Mouse (Mus musculus) limb, embryonic 15.5 days (tissue): ENCODE data around the gene Tbc1d13. TPM values are rescaled to one million over a fixed set of nuclear protein-coding genes. Genes with fewer than 3 reads are reported as not detected.
"Not testable (repeated sequence)": the region's sequence is repeated elsewhere in the genome, so short reads cannot be mapped to it uniquely, and the experiment has no call there.

Experiments
- ATAC-seq: fragments of 200-750 bp; cut with Nextera tagmentation; 2 replicates; pipeline ENCODE4 v1.8.0; 2017; ENCODE audit warnings: low read depth, moderate TSS enrichment; ENCODE audit not compliant: insufficient number of reproducible peaks, low FRiP score, low TSS enrichment
- H3K27ac ChIP-seq: fragments of 300-500 bp; sonication (generic); 2 replicates; pipeline ENCODE4 v1.5.1; 2015; ENCODE audit warnings: moderate library complexity, mild to moderate bottlenecking, inconsistent platforms
- H3K27me3 ChIP-seq: fragments of 300-500 bp; sonication (generic); 2 replicates; pipeline ENCODE4 v1.6.1; 2015; ENCODE audit warnings: inconsistent platforms
- H3K36me3 ChIP-seq: fragments of 300-500 bp; sonication (generic); 2 replicates; pipeline ENCODE4 v1.6.1; 2015; ENCODE audit warnings: inconsistent platforms
- H3K4me1 ChIP-seq: fragments of 300-500 bp; sonication (generic); 2 replicates; pipeline ENCODE4 v1.6.1; 2015; ENCODE audit warnings: inconsistent platforms
- H3K4me2 ChIP-seq: fragments of 300-500 bp; sonication (generic); 2 replicates; pipeline ENCODE4 v1.6.1; 2015; ENCODE audit warnings: mild to moderate bottlenecking, inconsistent platforms
- H3K4me3 ChIP-seq: fragments of 300-500 bp; sonication (generic); 2 replicates; pipeline ENCODE4 v1.5.1; 2015; ENCODE audit warnings: mild to moderate bottlenecking, inconsistent platforms
- H3K9ac ChIP-seq: fragments of 300-500 bp; sonication (generic); 2 replicates; pipeline ENCODE4 v1.6.1; 2015; ENCODE audit warnings: inconsistent platforms
- H3K9me3 ChIP-seq: fragments of 300-500 bp; sonication (generic); 2 replicates; pipeline ENCODE4 v1.6.1; 2016; ENCODE audit warnings: inconsistent platforms
- WGBS: fragments of 180-500 bp; shearing (Covaris S2); methylation state at CpG from one replicate; pipeline ENCODE4 v1.1.7; 2015; 5-methylcytosine and 5-hydroxymethylcytosine counted together
- polyA plus RNA-seq: library from polyadenylated mRNA; unstranded; fragments of >200 nt; fragmentation: Nextera tagmentation; extraction: Ambion mirVana; gene quantifications from 2 replicates; pipeline ENCODE4 v1.2.1, GENCODE M21; 2015

Gene Tbc1d13
- polyA plus RNA-seq, 1 experiment from 2014 or later, result 8.0 TPM

- no peak overlapping the region for H3K4me3 ChIP-seq
- H3K36me3 ChIP-seq, result peaks cover 92% of the 10 kb centered on the region
- H3K9ac ChIP-seq, result no peak overlapping the region
- 93% methylated on average over 5 of the region's 5 CpGs for WGBS
- no peaks in the 10 kb centered on the region for H3K27me3 ChIP-seq
- no peaks in the 10 kb centered on the region for H3K4me1 ChIP-seq
- H3K27ac ChIP-seq, result no peak overlapping the region
- no peaks in the 10 kb centered on the region for H3K9me3 ChIP-seq
- ATAC-seq, result no peak
- no peak overlapping the region for H3K4me2 ChIP-seq
Observed at GRCm38 (mm10) chr2:30107646-30108045, 25.9 kb upstream of the Tbc1d13 start.

- Histone ChIP-seq H3K4me2 (no peak overlapping the region), H3K9ac (no peak overlapping the region), H3K36me3 (peaks cover 92% of the 10 kb centered on the region), H3K27me3 (no peaks in the 10 kb centered on the region), H3K4me3 (no peak overlapping the region), H3K9me3 (no peaks in the 10 kb centered on the region), H3K27ac (no peak overlapping the region), H3K4me1 (no peaks in the 10 kb centered on the region)
- no peak for ATAC-seq
- 90% methylated on average over 4 of the region's 4 CpGs for WGBS
Observed at GRCm38 (mm10) chr2:30108260-30108659, 25.3 kb upstream of the Tbc1d13 start.

GRCm38 (mm10) chr2:30111500-30111899 is 22.0 kb upstream of the Tbc1d13 start:
- Histone ChIP-seq H3K4me1 (no peaks in the 10 kb centered on the region), H3K36me3 (peaks cover 71% of the 10 kb centered on the region), H3K9me3 (no peaks in the 10 kb centered on the region), H3K4me2 (no peak overlapping the region), H3K4me3 (no peak overlapping the region), H3K9ac (no peak overlapping the region), H3K27me3 (no peaks in the 10 kb centered on the region), H3K27ac (no peak overlapping the region)
- WGBS, result 94% methylated on average over 2 of the region's 2 CpGs
- ATAC-seq, result no peak

- no peak overlapping the region for H3K4me3 ChIP-seq
- no peaks in the 10 kb centered on the region for H3K4me1 ChIP-seq
- no peaks in the 10 kb centered on the region for H3K27me3 ChIP-seq
- no peaks in the 10 kb centered on the region for H3K9me3 ChIP-seq
- no peak for ATAC-seq
- no peak overlapping the region for H3K4me2 ChIP-seq
- no peak overlapping the region for H3K9ac ChIP-seq
- WGBS, result 84% methylated on average over 5 of the region's 5 CpGs
- no peak overlapping the region for H3K27ac ChIP-seq
- H3K36me3 ChIP-seq, result peaks cover 60% of the 10 kb centered on the region
Observed at GRCm38 (mm10) chr2:30112564-30112963, 21.0 kb upstream of the Tbc1d13 start.

GRCm38 (mm10) chr2:30119641-30120051 is 13.9 kb upstream of the Tbc1d13 start:
- ATAC-seq, result no peak
- no peaks in the 10 kb centered on the region for H3K27me3 ChIP-seq
- H3K9ac ChIP-seq, result no peak overlapping the region
- no peaks in the 10 kb centered on the region for H3K9me3 ChIP-seq
- H3K4me3 ChIP-seq, result no peak overlapping the region
- H3K36me3 ChIP-seq, result peaks cover 18% of the 10 kb centered on the region; the same call in 1 of the 2 replicates
- no peak overlapping the region for H3K27ac ChIP-seq
- no peak overlapping the region for H3K4me2 ChIP-seq
- H3K4me1 ChIP-seq, result peaks cover 14% of the 10 kb centered on the region
- 36% methylated on average over 6 of the region's 6 CpGs for WGBS

- ATAC-seq, result no peak
- no peak overlapping the region for H3K9ac ChIP-seq
- WGBS, result 89% methylated on average over 4 of the region's 4 CpGs
Observed at GRCm38 (mm10) chr2:30120269-30120668, 13.3 kb upstream of the Tbc1d13 start.

GRCm38 (mm10) chr2:30122766-30123165 is 10.8 kb upstream of the Tbc1d13 start:
- Histone ChIP-seq H3K4me3 (no peak overlapping the region), H3K9me3 (no peaks in the 10 kb centered on the region), H3K27me3 (no peaks in the 10 kb centered on the region), H3K27ac (no peak overlapping the region), H3K36me3 (peaks cover 10% of the 10 kb centered on the region; the same call in 1 of the 2 replicates), H3K4me1 (peaks cover 22% of the 10 kb centered on the region), H3K9ac (no peak overlapping the region), H3K4me2 (no peak overlapping the region)
- 87% methylated on average over 5 of the region's 5 CpGs for WGBS
- ATAC-seq, result no peak

More at GRCm38 (mm10) chr2:30120269-30120668, 13.3 kb upstream of the Tbc1d13 start:
- Histone ChIP-seq H3K9me3 (no peaks in the 10 kb centered on the region), H3K36me3 (peaks cover 18% of the 10 kb centered on the region; the same call in 1 of the 2 replicates), H3K4me2 (no peak overlapping the region), H3K4me1 (peaks cover 20% of the 10 kb centered on the region), H3K4me3 (no peak overlapping the region), H3K27ac (no peak overlapping the region), H3K27me3 (no peaks in the 10 kb centered on the region)

- peak overlapping the region; percentile 76 for H3K4me3 ChIP-seq
- no peaks in the 10 kb centered on the region for H3K9me3 ChIP-seq
- no peaks in the 10 kb centered on the region for H3K27me3 ChIP-seq
- peaks cover 22% of the 10 kb centered on the region for H3K4me1 ChIP-seq
- 1% methylated on average over 44 of the region's 44 CpGs for WGBS
- ATAC-seq, result peak; percentile 66
- H3K9ac ChIP-seq, result peak overlapping the region; percentile 65
- H3K4me2 ChIP-seq, result peak overlapping the region; percentile 80
- peaks cover 10% of the 10 kb centered on the region; the same call in 1 of the 2 replicates for H3K36me3 ChIP-seq
- peak overlapping the region; percentile 90 for H3K27ac ChIP-seq
Observed at GRCm38 (mm10) chr2:30123729-30124471, 9.6 kb upstream of the Tbc1d13 start.

GRCm38 (mm10) chr2:30124472-30125274 is 8.9 kb upstream of the Tbc1d13 start, which contains the start of gene Zer1:
Gene Zer1 (minus strand): TSS chr2:30124585.
- no peaks in the 10 kb centered on the region for H3K27me3 ChIP-seq
- peak; percentile 93 for ATAC-seq
- H3K4me1 ChIP-seq, result peaks cover 22% of the 10 kb centered on the region
- H3K9me3 ChIP-seq, result no peaks in the 10 kb centered on the region
- H3K27ac ChIP-seq, result peak within 1 kb of the TSS; percentile 90
- peak within 1 kb of the TSS; percentile 76 for H3K4me3 ChIP-seq
- peak within 1 kb of the TSS; percentile 65 for H3K9ac ChIP-seq
- peaks cover 10% of the 10 kb centered on the region; the same call in 1 of the 2 replicates for H3K36me3 ChIP-seq
- 9% methylated on average over 31 of the region's 31 CpGs for WGBS
- H3K4me2 ChIP-seq, result peak within 1 kb of the TSS; percentile 80

- no peak for ATAC-seq
- no peaks in the 10 kb centered on the region for H3K27me3 ChIP-seq
- H3K4me2 ChIP-seq, result no peak overlapping the region
Observed at GRCm38 (mm10) chr2:30128789-30129188, 4.8 kb upstream of the Tbc1d13 start.

GRCm38 (mm10) chr2:30130156-30130555 is 3.4 kb upstream of the Tbc1d13 start:
- Histone ChIP-seq H3K4me3 (no peak overlapping the region), H3K9me3 (no peaks in the 10 kb centered on the region), H3K27me3 (no peaks in the 10 kb centered on the region), H3K4me1 (peaks cover 24% of the 10 kb centered on the region), H3K36me3 (no peaks in the 10 kb centered on the region), H3K4me2 (no peak overlapping the region), H3K27ac (no peak overlapping the region), H3K9ac (no peak overlapping the region)
- no peak for ATAC-seq
- WGBS, result 87% methylated on average over 4 of the region's 4 CpGs

More at GRCm38 (mm10) chr2:30128789-30129188, 4.8 kb upstream of the Tbc1d13 start:
- H3K4me3 ChIP-seq, result no peak overlapping the region
- H3K4me1 ChIP-seq, result peaks cover 21% of the 10 kb centered on the region
- H3K9ac ChIP-seq, result no peak overlapping the region
- no peaks in the 10 kb centered on the region for H3K9me3 ChIP-seq
- H3K27ac ChIP-seq, result no peak overlapping the region
- no peaks in the 10 kb centered on the region for H3K36me3 ChIP-seq
- 32% methylated on average over 2 of the region's 2 CpGs for WGBS

- not testable (repeated sequence) for H3K9ac ChIP-seq, H3K27ac ChIP-seq, ATAC-seq, H3K27me3 ChIP-seq, H3K4me2 ChIP-seq, H3K36me3 ChIP-seq, H3K4me3 ChIP-seq, H3K9me3 ChIP-seq
- peaks cover 24% of the 10 kb centered on the region for H3K4me1 ChIP-seq
- WGBS, result 47% methylated on average over 5 of the region's 5 CpGs
Observed at GRCm38 (mm10) chr2:30131240-30131639, 2.3 kb upstream of the Tbc1d13 start.
